Mouse (Mus musculus): ENCODE results near the gene Cstad.

Cstad gene

DNA sequence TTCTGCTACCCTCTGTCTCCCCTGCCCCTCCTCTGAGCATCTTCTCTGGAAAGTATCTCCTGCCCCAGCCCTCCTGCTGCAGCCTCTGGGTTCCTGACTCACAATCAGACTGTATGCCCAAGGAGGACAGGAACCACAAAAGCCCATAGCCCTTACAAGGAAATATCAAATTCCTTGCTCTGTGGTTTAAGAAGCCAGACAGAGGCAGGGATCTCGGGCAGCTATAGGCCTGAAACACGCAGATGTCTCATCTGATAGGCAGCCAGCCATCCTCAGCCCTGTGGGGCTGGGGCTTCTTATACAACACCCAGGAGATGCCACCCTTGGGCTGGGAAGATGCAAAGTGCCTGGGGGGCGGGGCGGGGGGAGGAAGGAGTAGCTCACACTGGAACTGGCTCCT lies 956 bp downstream of the Cstad start:
- no peak for DNase-seq (ENCODE audit: low read depth, low spot score)

DNA sequence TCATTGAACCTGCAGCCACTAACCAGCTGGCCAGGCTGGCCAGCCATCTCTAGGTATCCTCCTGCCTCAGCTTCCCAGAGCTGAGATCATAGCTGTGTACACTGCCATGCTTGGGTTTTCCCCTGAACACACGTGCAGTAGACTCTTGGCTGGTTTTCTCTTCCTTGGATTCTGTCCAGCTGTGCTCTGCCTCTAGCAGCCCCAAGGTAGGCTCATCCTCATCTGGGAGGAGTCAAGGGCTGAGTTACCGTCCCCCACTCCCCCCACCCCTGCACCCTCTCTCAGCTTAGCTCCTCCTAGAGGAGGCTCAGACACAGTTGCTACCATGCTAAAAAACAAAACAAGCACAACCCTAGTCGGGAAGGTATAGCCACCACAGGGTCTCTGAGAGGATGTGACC lies 4.8 kb downstream of the Cstad start:
- DNase-seq (ENCODE audit: low read depth, low spot score), result peak; percentile 40

DNA sequence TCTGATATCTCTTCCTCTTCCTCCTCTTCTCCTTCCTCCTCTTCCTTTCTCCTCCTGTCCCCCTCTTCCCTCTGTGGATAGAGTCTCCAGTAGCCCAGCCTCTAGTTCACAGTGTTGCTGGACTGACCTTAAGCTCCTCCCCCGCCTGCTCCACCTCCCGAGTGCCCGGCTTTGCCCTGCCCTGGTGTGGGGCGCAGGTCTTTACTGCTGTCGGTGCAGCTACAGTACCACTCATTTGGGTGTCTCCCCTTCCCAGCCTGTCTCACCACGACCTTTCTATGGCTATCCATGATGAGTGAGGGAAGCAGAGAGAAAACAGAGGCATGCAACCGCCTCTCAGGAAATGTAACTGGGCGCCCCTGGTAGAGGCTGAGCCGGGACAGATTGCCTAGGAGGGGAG lies 5.5 kb downstream of the Cstad start:
- no peak for DNase-seq (ENCODE audit: low read depth, low spot score)

DNA sequence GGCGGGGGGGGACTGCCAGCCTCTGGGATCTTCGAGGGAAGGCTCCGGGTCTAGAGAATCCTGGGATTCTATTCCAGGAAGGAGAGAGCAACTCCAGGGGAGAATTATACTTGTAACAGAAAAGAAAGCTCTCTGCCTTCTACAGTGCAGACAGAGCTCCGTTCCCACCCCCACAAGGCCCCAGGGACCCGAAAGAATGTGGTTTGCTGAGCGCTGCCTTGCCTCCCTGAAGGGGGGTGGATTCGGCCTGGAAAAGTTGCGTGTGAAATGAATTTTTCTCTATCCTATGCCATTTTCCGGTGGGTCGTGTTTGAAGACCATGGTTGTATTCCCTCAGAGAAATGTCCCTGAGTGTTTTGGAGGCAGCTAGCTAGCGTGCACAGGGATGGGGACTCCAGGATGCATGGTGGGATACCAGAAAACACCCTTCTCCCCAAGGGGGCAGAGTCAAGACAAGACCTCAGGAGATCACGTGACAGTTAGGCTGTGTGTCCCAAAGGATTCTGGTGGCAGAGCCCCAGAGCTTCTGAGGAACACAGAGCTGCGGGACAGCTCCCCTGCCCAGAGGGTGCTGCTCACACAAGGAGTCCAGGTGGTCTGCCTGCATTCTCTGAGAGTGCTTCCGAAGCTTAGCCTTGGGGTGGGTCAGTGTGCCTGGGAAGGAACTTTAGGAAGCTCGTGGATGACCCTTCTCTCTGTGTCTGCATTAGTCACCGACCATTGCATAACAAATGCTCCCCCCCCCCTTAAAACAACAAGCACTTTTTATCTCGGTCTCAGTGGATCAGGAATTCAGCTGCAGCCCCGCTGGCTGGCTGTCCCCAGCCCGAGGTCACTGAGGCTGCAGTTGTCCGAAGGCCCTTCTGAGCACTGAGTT lies 6.4 kb downstream of the Cstad start:
- DNase-seq (ENCODE audit: low read depth, low spot score), result no peak

DNA sequence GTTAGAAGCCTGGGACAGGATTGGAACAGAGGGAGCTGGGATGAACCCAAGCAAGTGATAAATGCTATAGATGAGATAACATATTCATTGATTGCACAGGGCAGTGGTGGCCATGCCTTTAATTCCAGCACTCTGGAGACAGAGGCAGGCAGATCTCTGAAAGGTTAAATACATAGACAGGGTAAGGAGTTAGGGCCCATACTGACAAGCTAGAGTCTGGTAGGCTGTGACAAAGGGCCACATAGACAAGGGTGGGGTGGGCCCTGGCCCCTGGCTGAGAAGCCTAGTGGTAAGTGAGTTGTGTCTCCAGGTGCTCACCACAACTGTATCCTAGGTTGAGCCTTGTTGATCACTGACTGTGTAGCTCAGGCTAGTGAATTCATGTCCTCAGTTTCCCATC lies 7.6 kb downstream of the Cstad start:
- DNase-seq (ENCODE audit: low read depth, low spot score), result no peak

GRCm38 (mm10) chr2:30603731-30604130 lies 8.9 kb downstream of the Cstad start:
- DNase-seq (ENCODE audit: low read depth, low spot score), result no peak

DNA sequence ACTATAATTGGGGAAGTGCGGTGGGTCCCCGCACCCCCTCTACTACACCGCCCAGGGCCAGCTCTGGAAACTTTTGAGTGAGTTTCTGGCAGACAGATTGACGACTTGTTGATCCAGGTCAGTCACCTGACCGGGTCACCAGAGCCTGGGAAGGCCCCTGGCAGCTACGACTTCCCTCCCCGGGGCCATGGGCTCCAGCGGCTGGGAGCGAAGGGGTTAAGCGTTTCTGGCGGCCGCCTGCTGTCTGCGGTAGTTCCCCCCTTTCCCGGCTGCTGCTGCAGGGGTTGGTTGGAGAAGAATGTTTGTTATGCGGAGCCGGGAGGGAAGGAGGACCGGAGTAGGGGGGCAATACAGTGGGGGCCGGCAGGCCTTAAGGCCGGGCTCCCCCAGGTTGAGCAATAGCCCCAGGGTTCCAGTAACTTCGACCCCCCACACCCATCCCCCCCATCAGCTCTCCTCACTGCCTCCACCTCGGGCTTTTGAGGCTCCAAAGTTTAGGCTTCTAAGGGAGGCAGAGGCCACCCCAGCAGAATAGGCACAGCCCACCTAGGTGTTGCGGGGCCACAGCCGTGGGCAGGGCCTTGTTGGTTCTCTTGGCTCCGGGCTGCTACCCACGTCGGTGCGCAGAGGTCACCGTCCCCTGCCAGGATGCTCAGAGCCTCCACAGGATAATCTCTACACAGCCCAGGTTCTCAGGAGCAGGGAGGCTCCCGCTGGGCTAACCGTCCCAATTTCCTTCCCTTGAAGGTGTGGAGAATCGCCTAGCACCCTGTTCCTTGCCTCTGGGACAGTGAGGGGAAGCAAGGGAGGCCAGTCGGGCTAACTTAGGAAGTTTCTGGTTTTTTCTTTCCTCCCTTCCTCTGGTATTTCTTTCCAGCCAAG lies 10.3 kb downstream of the Cstad start:
- DNase-seq (ENCODE audit: low read depth, low spot score), result no peak

DNA sequence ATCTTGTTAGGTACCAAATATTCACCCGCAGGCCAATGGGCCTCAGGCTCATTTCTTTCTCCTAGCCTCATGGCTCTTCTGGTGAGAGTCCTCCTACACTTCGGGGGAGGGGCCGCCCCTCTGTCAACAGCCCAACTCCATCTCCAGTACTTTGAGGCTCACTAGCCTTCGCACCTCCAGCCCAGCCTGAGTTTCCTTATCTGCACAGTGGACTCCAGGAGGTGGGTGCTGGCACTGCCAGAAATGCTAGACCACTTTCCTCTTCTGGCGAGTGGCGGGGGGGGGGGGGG lies 10.9 kb downstream of the Cstad start:
- no peak for DNase-seq (ENCODE audit: low read depth, low spot score)

DNA sequence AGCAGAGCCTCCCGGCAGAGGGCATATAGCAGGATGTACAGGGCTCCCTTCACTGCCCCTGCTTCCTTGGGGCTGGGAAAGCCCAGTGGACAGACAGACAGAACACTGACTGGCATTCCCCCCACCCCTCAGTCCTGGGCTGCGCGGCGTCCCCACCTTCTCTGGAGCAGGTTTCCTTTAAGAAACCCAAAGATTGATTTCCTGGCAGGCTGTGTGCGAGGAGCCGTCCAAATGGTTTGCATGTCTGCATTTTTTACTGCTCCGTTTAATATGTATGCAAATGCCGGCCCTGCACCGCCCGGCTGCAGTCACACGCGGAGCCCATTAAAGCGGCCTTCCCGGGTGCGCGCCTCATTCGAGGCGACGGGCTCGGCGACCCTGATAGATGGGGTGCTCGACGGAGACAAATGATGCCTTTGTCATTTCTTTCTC lies 11.8 kb downstream of the Cstad start:
- no peak for DNase-seq (ENCODE audit: low read depth, low spot score)

GRCm38 (mm10) chr2:30607941-30608340 lies 13.1 kb downstream of the Cstad start:
- DNase-seq (ENCODE audit: low read depth, low spot score), result no peak

- no peak for DNase-seq (ENCODE audit: low read depth, low spot score)
Measured at GRCm38 (mm10) chr2:30608690-30609201, 13.9 kb downstream of the Cstad start.

DNA sequence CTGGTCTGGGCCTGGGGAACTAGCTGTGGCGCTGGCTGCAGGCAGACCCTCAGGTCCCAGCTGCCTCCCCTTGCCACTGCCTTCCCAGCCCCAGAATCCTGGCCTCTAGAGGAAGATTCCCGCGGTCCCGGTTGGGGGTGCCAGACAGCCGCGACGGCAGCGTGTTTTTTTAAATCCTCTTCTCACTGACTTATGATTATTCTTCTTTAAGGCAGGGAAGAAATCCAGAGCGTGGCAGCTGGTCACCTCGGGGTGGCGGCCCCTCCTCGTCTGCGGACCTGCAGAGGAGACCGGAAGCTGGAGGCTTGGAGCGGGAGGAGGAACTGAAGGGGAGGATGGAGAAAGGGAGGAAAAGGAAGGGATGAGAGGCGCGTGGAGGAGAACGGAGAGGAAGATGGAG lies 18.7 kb downstream of the Cstad start:
- DNase-seq (ENCODE audit: low read depth, low spot score), result no peak

DNA sequence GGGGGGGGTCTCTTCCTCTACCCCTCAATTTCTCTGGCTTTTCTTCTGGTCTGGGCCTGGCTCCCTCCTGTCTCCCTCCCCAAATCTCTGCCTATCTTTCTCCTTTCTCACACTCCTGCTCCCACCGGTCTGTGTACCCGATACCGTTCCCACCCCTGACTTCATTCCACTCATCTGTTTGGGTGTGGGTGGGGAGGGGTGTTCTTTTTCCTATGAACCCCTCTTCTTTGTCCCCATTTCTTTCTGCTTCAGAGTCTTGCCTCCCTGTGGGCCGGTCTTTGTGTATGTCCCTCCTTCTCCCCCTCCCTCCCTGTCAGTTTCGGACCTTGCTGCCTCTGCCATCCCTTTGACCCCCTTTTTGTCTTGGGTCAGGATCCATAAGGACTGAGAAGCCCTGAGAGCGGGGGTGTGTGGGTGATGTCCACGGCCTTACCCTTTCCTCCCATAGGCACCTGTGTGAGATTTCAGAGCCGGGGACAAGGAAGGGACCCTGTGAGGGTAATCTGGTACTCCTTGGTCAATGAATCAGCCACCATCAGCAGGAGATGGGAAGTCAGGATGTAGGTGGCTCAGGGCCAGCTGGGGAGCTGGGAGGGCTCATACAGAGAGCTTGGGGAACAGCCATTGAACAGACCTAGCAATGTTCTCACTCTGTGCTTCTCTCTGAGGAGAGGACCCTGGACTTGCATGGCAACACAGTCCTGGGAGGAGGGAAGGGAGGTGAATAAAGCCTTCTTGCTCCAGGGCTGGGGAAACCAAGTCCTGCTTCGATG lies 19.5 kb downstream of the Cstad start:
- DNase-seq (ENCODE audit: low read depth, low spot score), result no peak

DNA sequence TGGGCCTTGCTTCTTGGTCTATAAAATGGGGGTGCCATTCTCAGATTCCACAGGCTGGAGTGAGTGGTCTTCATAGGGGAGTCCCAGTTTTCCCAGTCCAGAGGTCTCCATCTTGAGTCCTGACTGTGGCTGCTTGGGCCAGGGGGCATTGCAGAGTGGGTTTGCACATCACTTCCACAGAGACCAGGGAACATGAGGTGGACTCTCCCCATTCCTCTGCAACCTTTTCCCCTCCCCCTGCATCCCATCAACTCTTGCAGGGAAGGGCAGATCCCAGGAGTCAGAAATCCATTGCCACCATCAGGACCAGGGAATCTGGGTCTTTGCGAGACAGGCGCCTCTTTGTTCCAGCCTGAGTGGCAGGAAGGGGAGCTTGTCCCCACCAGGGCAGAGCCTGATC lies 21.0 kb downstream of the Cstad start:
- no peak for DNase-seq (ENCODE audit: low read depth, low spot score)

GRCm38 (mm10) chr2:30616464-30616863 lies 21.6 kb downstream of the Cstad start:
- no peak for DNase-seq (ENCODE audit: low read depth, low spot score)

GRCm38 (mm10) chr2:30618487-30619248 lies 23.8 kb downstream of the Cstad start:
- DNase-seq (ENCODE audit: low read depth, low spot score), result no peak

GRCm38 (mm10) chr2:30623873-30624272 lies 29.0 kb downstream of the Cstad start:
- no peak for DNase-seq (ENCODE audit: low read depth, low spot score)

- DNase-seq (ENCODE audit: low read depth, low spot score), result no peak
Measured at GRCm38 (mm10) chr2:30625296-30625826, 30.5 kb downstream of the Cstad start.

DNA sequence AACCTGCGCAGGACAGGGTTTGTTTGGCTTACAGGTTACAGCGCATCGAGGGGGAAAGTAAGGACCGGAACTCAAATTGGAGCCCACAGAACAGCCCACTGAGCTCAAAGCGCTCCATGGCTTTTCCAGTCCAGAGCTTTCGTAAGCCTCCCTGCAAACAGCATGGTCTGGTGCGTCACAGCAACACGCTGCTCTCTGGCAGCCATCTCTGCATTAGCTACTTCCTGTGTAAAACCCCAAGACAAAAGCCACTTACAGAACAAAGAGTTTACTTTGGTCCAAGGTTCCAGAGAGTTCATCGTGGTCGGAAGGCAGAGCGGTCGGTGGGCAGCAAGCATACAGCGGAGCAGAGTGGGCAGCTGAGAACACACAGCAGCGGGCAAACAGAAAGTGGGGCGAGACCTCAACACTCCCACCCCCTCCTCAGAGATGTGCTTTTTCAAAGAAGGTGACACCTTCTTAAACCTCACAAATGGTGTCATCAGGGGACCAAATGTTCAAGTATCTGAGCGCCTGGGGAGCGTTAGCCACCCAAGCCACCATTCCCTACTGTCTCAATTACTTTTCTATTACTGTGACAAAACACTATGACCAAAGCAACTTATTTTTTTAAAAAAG lies 31.3 kb downstream of the Cstad start:
- peak; percentile 63 for DNase-seq (ENCODE audit: low read depth, low spot score)

DNA sequence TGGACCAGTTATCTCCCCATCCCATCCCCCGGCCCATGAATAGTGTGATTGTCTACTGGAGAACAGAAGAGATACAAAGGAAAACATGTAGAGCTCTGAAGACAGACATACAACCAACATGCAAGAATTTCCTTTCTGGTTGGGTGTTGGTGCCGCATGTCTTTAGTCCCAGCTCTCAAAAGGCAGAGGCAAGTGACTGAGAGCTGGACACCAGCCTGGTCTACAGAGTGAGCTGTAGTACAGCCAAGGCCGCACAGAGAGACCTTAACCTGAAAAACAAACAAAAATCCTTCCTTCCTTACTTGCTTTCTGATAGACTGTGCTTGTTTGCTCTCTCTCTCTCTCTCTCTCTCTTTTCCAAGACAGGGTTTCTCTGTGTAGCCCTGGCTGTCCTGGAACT lies 32.5 kb downstream of the Cstad start:
- DNase-seq (ENCODE audit: low read depth, low spot score), result no peak

Data from R1 (cell line).